Mouse (Mus musculus): ENCODE results near the gene Angpt4. TPM values are rescaled to one million over a fixed set of nuclear protein-coding genes. Genes with fewer than 3 reads are reported as not detected.

Gene Angpt4
- polyA plus RNA-seq (2015; fragmentation: Nextera tagmentation; extraction: Ambion mirVana): 0.22 and 0.43 TPM in 2 replicates

DNA sequence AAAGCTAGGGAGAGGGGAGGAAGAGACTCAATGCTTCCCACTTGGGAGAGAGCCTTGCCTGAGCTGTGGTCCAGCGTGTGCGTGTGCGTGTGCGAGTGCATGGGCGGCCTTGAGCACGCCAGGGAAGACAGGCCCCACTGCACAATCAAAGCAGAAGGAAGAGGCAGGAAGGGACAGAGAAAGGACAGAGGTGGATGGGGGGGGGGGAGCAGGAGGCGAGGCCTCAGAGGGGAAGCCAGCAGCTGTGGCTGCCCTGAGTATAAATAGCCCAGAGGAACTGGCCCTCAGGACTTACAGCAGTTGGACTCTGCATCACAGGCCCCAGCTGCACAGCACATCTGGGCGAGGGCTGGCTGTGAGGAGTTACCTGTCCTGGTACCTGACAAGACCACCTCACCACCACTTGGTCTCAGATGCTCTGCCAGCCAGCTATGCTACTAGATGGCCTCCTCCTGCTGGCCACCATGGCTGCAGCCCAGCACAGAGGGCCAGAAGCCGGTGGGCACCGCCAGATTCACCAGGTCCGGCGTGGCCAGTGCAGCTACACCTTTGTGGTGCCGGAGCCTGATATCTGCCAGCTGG, at the start of gene Angpt4:
Angpt4 (plus strand) TSS at position 292 of the 582 bp plus-strand sequence.
- WGBS: 54% methylated on average over 12 of the region's 13 CpGs
- H3K9me3 ChIP-seq: no peaks in the 10 kb centered on the region
- H3K4me1 ChIP-seq: peaks cover 22% of the 10 kb centered on the region
- peak; percentile 49 for ATAC-seq (ENCODE audit: low FRiP score, low read depth)
- H3K36me3 ChIP-seq: no peaks in the 10 kb centered on the region
- no peak within 1 kb of the TSS for H3K4me3 ChIP-seq
- no peaks in the 10 kb centered on the region; the same call in 1 of the 2 replicates for H3K27me3 ChIP-seq
- peak within 1 kb of the TSS; percentile 15; the same call in 1 of the 2 replicates for H3K27ac ChIP-seq
- no peak within 1 kb of the TSS for H3K4me2 ChIP-seq (replicated peaks)
- peak within 1 kb of the TSS; percentile 50; the same call in 1 of the 2 replicates for H3K9ac ChIP-seq

DNA sequence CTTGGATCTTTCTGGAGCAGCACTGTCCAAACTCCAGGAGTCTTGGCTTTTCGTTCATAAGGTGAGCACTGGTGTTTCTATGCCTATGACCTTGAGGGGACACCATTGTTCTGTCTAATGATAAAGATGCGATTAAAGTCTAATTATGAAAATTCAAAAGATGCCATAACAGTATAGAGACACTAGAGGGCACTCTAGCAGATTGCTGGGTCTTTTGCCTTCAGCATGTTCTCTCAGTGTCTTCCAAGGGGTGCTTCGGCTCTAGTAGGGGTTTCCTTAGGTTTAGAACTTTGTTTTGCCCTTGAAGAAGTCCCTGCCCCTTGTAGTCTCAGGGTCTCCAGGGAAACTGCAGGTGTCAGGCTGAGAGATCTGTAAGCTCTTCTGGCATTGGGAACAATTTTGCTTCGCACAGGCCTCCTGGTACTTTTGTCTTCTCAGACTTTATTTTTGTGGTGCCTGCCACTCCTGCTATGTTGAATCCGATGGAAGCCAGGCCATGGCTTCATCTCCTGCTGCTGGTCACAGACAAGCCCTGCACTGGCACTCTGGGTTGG, 48.7 kb upstream of the Angpt4 start:
- no peak overlapping the region for H3K27ac ChIP-seq
- no peak overlapping the region for H3K9ac ChIP-seq
- no peaks in the 10 kb centered on the region for H3K4me1 ChIP-seq
- no peak for ATAC-seq (ENCODE audit: low FRiP score, low read depth)
- no peaks in the 10 kb centered on the region for H3K36me3 ChIP-seq
- H3K9me3 ChIP-seq: no peaks in the 10 kb centered on the region
- 48% methylated on average over 5 of the region's 5 CpGs for WGBS
- H3K4me2 ChIP-seq (replicated peaks): no peak overlapping the region
- no peaks in the 10 kb centered on the region for H3K27me3 ChIP-seq
- H3K4me3 ChIP-seq: no peak overlapping the region

DNA sequence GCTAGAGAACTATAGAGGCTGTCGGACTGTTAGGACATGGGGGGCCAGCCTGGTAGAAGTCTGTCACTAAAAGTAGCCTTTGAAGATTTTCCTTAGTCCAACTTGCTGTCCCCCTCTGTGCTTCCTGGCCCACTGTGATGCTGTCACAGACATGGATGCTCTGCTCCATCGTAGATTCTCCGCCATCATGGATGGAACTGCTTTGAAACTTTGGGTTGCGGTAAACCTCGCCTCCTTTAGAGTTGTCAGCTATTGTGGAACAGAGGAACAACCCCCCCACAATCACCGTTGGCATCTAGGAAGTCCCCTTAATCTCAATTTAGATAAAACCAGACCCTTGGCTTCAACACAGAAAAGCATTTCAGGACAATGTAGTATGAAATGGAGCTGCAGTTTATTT, 46.1 kb upstream of the Angpt4 start:
- Histone ChIP-seq H3K27me3 (no peaks in the 10 kb centered on the region), H3K27ac (no peak overlapping the region), H3K4me1 (no peaks in the 10 kb centered on the region), H3K9me3 (no peaks in the 10 kb centered on the region), H3K9ac (no peak overlapping the region), H3K4me2 (replicated peaks) (no peak overlapping the region), H3K4me3 (no peak overlapping the region), H3K36me3 (no peaks in the 10 kb centered on the region)
- no peak for ATAC-seq (ENCODE audit: low FRiP score, low read depth)
- WGBS: 87% methylated on average over 6 of the region's 6 CpGs

DNA sequence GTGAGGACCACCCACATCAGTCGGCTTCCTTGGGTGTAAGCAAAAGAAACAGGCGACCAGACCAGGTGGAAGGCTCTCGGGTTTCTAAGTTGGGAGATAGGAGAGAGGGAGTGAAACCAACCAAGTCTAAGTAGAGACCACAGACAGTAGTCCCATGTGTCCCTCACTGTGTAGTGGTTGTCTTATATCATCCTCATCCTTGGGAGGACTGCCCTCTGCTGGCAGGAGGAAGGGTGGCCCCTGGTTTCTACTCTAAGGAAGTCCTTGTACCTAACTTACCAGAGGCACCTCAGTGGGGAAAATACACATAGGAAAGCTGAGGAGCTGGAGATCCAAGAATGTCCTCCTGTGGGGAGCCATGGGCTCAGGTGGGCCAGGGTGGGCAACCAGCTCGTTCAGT, 44.5 kb upstream of the Angpt4 start:
- Histone ChIP-seq H3K4me3 (no peak overlapping the region), H3K27me3 (no peaks in the 10 kb centered on the region), H3K4me2 (replicated peaks) (no peak overlapping the region), H3K36me3 (no peaks in the 10 kb centered on the region), H3K9ac (no peak overlapping the region), H3K27ac (no peak overlapping the region), H3K4me1 (no peaks in the 10 kb centered on the region), H3K9me3 (no peaks in the 10 kb centered on the region)
- WGBS: 40% methylated on average over 4 of the region's 4 CpGs
- peak; percentile 52 for ATAC-seq (ENCODE audit: low FRiP score, low read depth)

DNA sequence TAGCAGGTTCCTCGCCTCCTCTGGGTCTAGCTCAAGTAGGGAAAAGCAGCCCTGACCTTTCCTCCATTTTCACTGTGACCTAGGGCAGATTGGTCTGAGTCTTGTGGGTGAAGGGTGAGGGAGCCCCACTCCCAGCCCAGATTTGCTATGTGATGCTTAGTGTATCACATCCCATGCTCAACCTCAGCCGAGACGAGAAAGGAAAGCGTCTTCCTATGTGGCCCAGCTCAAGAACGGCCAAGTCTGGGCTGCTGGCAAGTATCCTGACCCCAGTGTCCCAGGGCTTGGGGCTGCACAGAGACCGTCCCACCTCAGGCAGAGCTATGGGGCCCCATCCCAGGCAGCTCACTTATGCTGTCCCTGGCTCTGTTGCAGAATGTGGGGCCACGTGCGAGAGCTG, 42.8 kb upstream of the Angpt4 start:
- Histone ChIP-seq H3K36me3 (no peaks in the 10 kb centered on the region), H3K4me1 (no peaks in the 10 kb centered on the region), H3K4me3 (no peak overlapping the region), H3K9me3 (no peaks in the 10 kb centered on the region), H3K27me3 (no peaks in the 10 kb centered on the region), H3K9ac (no peak overlapping the region), H3K4me2 (replicated peaks) (no peak overlapping the region), H3K27ac (no peak overlapping the region)
- ATAC-seq (ENCODE audit: low FRiP score, low read depth): no peak
- 83% methylated on average over 8 of the region's 8 CpGs for WGBS

DNA sequence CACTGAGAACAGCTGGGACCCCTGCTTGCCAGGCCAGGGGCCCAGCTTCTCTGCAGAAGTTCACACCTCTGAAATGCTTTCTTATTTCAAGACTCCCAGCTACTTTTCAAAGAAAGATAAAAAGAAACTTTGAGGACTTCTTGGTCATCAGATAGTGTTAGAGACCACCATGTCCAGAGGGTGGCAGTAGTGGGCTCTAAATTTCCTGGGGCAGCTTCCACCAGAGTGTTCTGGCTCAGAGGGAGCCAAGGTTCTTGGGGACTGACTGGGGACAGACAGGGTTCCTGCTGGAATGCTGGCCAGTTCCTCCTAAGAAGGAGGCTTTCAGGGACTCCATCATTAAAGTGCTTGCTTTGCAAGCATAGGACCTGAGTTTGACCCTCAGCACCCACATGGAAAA, 36.5 kb upstream of the Angpt4 start:
- no peak overlapping the region for H3K9ac ChIP-seq
- no peak overlapping the region for H3K4me2 ChIP-seq (replicated peaks)
- no peak overlapping the region for H3K4me3 ChIP-seq
- H3K27ac ChIP-seq: no peak overlapping the region
- no peaks in the 10 kb centered on the region for H3K4me1 ChIP-seq
- no peaks in the 10 kb centered on the region for H3K9me3 ChIP-seq
- H3K27me3 ChIP-seq: no peaks in the 10 kb centered on the region
- H3K36me3 ChIP-seq: no peaks in the 10 kb centered on the region
- no peak for ATAC-seq (ENCODE audit: low FRiP score, low read depth)

DNA sequence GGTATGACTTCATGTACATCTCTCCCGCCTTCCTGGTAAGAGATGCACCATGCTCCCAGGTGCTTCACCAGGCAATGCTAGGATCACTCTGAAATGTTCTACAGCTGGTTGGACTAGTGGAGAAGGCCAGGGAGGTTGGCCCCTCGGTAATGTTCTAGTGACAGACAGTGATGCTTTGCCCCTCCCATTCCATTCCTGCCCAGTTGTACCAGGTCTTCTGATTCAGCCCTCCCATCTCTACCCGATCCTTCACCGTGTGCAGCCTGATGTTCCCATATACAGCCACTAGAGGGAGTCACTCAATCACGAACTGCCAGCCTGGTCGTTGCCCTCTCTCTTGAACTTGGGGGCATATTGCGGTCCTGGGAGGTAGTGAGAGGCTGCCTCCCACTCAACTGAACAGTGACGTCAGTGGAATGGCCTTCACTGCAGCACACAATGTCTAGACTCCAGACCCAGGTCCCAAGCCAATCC, 35.0 kb upstream of the Angpt4 start:
- ATAC-seq (ENCODE audit: low FRiP score, low read depth): peak; percentile 44
- no peak overlapping the region for H3K27ac ChIP-seq
- H3K36me3 ChIP-seq: no peaks in the 10 kb centered on the region
- no peak overlapping the region for H3K4me3 ChIP-seq
- H3K9me3 ChIP-seq: no peaks in the 10 kb centered on the region
- no peak overlapping the region for H3K9ac ChIP-seq
- no peak overlapping the region for H3K4me2 ChIP-seq (replicated peaks)
- no peaks in the 10 kb centered on the region for H3K4me1 ChIP-seq
- H3K27me3 ChIP-seq: no peaks in the 10 kb centered on the region
- 13% methylated on average over 8 of the region's 8 CpGs for WGBS

DNA sequence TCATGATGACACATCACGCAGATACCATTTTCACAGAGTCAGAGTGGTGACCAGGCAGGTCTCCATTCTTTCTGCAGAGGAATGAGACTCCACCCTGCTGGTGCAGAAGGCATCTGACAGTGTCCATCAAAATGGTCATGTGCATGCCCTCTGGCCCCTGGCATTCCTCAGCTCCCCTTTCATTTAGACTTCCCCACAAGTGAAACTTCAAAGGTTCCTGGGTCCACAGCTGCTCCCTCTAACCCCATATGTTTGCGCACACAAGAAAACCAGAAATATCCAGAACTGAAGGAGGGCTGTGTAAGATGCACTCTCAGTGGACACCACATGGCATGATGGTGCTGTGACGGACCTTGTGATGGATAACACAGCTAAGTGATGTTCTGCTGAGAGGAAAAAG, 32.4 kb upstream of the Angpt4 start:
- Histone ChIP-seq H3K4me1 (no peaks in the 10 kb centered on the region), H3K27ac (no peak overlapping the region), H3K4me2 (replicated peaks) (no peak overlapping the region), H3K9ac (no peak overlapping the region), H3K36me3 (no peaks in the 10 kb centered on the region), H3K27me3 (no peaks in the 10 kb centered on the region), H3K4me3 (no peak overlapping the region), H3K9me3 (no peaks in the 10 kb centered on the region)
- peak; percentile 58 for ATAC-seq (ENCODE audit: low FRiP score, low read depth)
- WGBS: 71% methylated on average over 3 of the region's 3 CpGs

DNA sequence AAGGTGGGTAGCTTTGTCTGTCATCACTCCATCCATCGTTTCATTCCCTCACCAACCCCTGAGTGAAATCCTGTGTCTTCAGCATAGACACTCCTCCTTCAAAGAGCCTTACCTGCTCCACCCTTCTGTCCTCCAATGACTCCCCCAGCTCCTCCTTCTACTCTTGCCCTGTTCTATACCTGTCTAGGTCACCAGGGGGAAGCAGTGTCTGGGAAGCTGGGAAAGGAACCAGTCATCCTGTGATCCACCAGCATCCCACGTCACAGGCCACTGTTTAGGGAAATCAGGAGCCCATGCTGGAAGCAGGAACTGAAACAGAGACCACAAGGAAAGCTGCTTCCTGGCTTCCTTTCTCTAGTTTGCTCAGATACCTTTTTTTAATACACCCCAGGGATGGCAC, 31.2 kb upstream of the Angpt4 start:
- 54% methylated on average over 2 of the region's 2 CpGs for WGBS
- Histone ChIP-seq H3K4me2 (replicated peaks) (no peak overlapping the region), H3K9me3 (no peaks in the 10 kb centered on the region), H3K9ac (no peak overlapping the region), H3K27ac (no peak overlapping the region), H3K27me3 (no peaks in the 10 kb centered on the region), H3K4me1 (no peaks in the 10 kb centered on the region), H3K4me3 (no peak overlapping the region), H3K36me3 (no peaks in the 10 kb centered on the region)
- no peak for ATAC-seq (ENCODE audit: low FRiP score, low read depth)

DNA sequence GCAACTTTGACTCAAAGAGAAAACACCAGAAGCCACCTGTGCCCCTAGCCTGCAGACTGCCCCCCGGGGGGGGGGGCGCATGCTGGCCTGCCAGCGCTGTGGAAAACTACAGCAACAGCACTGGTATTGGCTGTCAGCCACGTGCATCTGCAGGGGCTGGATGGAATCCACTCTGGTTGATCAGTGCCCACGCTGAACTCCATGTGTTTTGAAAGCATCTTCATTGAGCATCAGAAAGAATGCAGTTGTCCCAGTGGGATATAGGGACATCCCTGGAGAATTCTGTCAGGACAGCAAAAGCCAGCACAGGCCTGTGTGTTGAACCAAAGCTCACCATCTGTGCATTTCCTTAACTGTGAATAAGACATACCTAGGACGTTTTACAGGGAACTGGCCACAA, 20.0 kb upstream of the Angpt4 start:
- Histone ChIP-seq H3K27ac (no peak overlapping the region), H3K4me2 (replicated peaks) (no peak overlapping the region), H3K36me3 (no peaks in the 10 kb centered on the region), H3K27me3 (no peaks in the 10 kb centered on the region), H3K9me3 (no peaks in the 10 kb centered on the region), H3K4me1 (peaks cover 25% of the 10 kb centered on the region), H3K4me3 (no peak overlapping the region), H3K9ac (no peak overlapping the region)
- ATAC-seq (ENCODE audit: low FRiP score, low read depth): no peak
- WGBS: 46% methylated on average over 6 of the region's 6 CpGs

DNA sequence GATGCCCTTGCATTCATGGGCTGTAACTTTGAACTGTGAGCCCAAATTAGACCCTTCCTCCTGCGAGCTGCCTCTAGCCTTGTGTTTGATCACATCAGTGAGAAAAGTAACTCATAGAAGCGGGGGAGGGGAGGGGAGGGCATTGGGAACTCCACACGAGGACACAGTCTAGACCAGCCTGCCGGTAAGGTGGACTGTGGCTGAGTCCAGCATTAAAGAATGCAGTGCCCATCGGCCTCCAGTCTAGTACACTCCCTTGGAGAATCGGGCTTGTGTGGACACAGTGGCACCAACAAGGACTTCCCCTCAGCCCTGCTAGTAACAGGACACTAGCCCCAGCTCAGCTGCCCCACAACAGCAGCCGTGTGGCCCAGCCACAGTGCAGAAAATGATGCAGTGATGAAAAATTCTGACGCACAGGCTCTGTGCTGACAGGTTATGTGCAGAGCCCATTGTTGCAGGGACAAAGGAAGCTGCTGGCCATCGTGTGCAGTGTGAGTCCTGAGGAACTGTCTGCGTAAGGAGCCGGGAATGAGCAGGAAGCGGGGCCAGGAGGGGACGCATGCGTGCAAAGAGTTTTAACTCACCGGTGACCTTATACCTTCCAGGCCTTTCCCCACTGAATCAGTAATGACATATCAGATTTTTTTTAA, 17.8 kb upstream of the Angpt4 start:
- Histone ChIP-seq H3K9me3 (no peaks in the 10 kb centered on the region), H3K4me3 (no peak overlapping the region), H3K27me3 (no peaks in the 10 kb centered on the region), H3K36me3 (no peaks in the 10 kb centered on the region), H3K9ac (no peak overlapping the region), H3K27ac (peak overlapping the region; percentile 63; the same call in 1 of the 2 replicates), H3K4me1 (peaks cover 25% of the 10 kb centered on the region), H3K4me2 (replicated peaks) (no peak overlapping the region)
- WGBS: 46% methylated on average over 15 of the region's 15 CpGs
- no peak for ATAC-seq (ENCODE audit: low FRiP score, low read depth)

DNA sequence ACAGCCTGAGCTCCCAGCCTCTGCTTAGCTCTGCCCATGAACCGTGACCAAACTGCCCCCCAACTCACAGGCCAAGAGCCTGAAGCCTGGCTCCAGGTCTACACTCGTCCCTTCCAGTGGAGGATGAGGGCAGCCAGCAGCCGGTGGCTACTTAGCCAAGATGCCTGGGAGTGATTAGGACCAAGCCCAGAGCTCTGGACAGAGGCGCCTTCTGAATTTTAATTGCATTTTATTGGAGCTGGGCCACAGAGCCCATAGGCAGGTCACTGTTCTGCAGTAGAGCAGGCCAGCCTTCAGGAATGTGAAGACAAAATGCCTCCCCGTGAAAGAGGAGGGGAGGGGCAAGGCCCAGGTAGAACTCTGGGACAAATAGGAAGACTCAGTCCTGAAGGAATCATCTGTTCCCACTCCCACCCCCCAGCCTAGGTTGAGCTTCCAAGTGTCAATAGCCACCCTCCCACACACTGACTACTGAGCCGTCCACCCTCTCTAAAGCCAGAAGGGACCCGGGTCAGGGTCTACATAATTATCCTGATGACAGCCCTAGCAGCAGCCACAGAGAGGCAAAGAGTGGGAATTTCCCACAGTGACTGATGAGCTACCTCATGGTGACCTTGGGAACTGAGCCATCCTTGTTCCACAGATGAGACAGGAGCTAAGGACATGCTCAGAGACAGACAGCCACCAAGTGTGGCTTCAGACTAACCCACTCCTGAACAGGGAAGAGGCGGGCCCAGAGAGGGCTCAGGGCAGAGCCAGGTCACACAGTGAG, 16.6 kb upstream of the Angpt4 start:
- no peak overlapping the region for H3K4me2 ChIP-seq (replicated peaks)
- no peaks in the 10 kb centered on the region for H3K36me3 ChIP-seq
- H3K27ac ChIP-seq: peak overlapping the region; percentile 63; the same call in 1 of the 2 replicates
- no peak overlapping the region for H3K4me3 ChIP-seq
- 36% methylated on average over 8 of the region's 8 CpGs for WGBS
- no peaks in the 10 kb centered on the region for H3K9me3 ChIP-seq
- no peaks in the 10 kb centered on the region; the same call in 1 of the 2 replicates for H3K27me3 ChIP-seq
- ATAC-seq (ENCODE audit: low FRiP score, low read depth): peak; percentile 68
- no peak overlapping the region for H3K9ac ChIP-seq
- peaks cover 25% of the 10 kb centered on the region for H3K4me1 ChIP-seq

Data from limb, embryonic 13.5 days (tissue).